Mouse (Mus musculus) heart, postnatal 4 days (tissue): ENCODE results near the gene Retreg1. TPM values are rescaled to one million over a fixed set of nuclear protein-coding genes. Genes with fewer than 3 reads are reported as not detected.
"Not testable (repeated sequence)": the region's sequence is repeated elsewhere in the genome, so short reads cannot be mapped to it uniquely, and the experiment has no call there.

Experiments
- DNase-seq: peaks from one replicate; pipeline ENCODE4 v3.0.0; 2021
- total RNA-seq, 2 experiments: library from RNA; stranded (reverse); gene quantifications; 2 replicates each; pipeline ENCODE4 v1.2.3; 2021

Retreg1 gene
- total RNA-seq, 2 experiments from 2014 or later: 112 to 141 TPM

DNA sequence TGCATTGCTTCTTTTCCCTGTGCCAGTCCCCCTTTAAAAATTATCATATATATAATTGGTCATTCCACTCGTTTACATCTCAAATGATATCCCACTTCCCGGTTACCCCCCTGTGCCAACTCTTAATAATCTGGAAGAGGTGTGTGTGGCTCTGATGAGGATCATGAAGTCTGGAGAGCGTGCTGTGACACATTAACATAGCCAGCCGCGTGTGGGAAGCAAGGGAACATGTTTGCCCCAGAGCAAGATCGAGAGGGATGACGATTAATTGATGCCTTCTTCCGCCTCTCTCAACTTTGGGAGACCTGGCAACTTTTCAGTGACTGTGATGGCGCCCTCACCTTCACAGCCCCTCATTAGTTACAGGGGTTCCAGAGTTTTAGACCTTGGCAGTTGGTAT lies 106.7 kb downstream of the Retreg1 start:
- no peak for DNase-seq

DNA sequence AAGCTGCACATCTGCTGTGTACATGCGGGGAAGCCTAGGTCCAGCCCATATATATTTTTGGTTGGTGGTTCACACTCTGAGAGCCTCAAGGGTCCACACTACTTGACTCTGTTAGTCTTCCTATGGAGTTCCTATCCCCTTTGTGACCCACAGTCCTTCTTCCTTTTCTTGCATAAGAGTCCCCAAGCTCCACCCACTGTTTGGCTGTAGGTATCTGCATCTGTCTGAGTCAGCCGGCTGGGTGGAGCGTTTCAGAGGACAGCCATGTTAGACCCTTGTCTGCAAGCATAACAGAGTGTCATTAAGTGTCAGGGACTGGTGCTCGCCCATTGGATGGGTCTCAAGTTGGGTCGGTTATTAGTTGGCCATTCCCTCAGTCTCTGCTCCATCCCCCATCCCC lies 107.6 kb downstream of the Retreg1 start:
- no peak for DNase-seq

- no peak for DNase-seq
Measured at GRCm38 (mm10) chr15:25951037-25951436, 108.1 kb downstream of the Retreg1 start.

DNA sequence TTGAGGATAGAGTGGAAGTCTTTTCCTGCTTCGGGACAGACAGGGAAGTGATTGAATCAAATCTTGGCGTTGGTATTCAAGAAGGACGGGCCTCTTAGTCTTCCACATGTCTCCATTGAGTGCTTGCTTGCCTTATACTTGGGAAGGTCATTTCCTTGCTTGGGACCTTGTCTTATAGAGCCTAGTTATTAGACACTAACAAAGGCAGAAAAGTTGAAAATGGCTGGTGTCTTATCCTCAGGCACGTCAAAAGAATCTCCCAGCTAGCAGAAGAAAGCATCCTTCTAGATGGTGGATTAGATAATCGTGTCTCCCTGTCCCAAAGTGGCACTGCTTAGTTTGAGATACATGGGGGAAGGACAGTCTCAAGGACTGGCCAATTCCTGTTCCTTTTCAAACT lies 113.0 kb downstream of the Retreg1 start:
- no peak for DNase-seq

GRCm38 (mm10) chr15:25956422-25957117 lies 113.6 kb downstream of the Retreg1 start:
- DNase-seq: no peak

GRCm38 (mm10) chr15:25957651-25958050 lies 114.7 kb downstream of the Retreg1 start:
- DNase-seq: no peak

DNA sequence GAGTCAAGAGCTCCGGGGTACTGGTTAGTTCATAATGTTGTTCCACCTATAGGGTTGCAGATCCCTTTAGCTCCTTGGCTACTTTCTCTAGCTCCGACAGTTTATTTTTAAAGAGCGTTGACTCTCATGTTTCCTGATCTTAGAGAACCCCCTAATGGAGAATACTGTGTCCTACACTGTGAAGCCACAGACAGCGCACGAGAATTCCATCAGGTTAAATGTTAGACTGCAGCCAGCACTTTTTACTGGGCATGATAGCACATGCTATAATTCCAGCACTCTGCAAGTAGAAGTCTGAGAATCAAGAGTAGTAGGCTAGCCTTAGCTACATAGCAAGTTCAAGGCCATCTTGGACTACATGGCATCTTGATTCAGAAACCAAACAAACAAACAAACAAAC lies 116.4 kb downstream of the Retreg1 start:
- DNase-seq: no peak

- no peak for DNase-seq
Measured at GRCm38 (mm10) chr15:25960231-25960630, 117.3 kb downstream of the Retreg1 start.

DNA sequence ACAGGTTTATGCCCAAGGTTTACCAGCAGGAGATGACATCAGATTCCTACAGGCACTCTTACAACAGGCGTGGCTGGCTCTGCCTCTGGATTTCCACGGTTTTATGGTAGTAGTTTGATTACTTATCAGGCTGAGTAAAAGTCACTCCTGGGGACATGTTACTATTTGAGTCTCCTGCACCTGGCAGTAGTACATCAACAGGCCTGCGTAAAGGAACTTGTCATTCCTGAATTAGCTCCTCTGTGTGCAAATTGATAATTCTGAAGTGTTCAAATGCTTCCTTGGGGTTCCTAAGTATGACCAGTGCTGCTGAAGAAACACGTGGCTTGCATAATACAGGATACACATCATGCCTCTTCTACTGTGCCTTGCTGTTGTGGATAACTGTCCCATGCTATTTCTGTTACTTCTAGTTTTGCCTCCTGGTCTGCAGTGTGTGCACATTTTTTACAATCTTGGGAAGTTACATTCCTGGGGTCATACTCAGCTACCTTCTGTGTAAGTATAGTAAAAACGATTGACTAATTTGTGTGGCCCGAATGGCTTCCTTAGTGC lies 123.3 kb downstream of the Retreg1 start:
- no peak for DNase-seq

DNA sequence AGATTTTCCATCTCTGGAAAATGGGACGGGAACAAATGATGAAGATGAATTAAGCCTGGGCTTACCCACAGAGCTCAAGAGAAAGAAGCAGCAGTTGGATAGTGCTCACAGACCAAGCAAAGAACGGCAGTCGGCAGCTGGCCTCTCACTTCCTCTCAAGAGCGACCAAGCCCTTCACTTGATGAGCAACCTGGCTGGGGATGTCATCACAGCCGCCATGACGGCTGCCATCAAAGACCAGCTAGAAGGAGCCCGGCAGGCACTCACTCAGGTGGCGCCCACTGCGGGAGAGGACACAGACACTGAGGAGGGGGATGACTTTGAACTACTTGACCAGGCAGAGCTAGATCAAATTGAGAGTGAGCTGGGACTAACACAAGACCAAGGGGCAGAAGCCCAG lies 128.6 kb downstream of the Retreg1 start:
- DNase-seq: no peak

DNA sequence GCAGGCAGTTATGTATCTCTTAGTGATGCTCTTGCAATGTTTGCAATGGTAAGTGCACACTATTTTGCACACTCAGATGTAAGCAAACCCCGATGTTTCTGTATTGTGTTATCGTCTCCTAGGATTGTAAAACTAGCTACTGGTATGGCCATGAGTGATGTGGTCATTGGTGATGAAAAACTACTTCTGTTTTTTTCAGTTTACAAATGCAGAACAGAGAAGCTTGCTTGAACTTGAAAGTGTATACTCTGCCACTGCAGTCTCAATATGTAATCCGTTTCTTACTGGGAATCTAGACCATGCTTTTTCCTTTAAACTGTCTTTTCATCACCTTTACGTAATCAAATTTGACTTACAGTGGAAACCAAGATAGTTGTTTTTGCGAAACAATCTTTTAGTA lies 129.8 kb downstream of the Retreg1 start:
- no peak for DNase-seq

DNA sequence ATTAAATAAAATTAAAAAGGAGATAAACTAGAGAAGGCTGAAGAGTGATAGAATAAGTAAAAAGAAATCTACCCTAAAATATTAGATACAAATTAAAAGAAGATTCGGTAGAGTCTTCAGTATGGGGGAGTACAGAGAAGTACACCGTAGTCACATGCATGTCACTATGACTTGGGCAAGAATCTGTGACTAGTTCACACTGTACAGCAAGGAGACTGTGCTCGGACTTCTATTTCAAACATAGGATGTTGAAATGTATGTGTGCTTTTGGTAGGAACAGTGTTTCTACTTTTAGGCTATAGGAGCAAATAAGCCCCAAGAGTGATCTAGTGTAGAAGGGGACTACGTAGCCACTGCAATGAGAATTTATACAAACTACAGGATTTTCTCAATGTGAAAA lies 131.4 kb downstream of the Retreg1 start:
- DNase-seq: no peak

DNA sequence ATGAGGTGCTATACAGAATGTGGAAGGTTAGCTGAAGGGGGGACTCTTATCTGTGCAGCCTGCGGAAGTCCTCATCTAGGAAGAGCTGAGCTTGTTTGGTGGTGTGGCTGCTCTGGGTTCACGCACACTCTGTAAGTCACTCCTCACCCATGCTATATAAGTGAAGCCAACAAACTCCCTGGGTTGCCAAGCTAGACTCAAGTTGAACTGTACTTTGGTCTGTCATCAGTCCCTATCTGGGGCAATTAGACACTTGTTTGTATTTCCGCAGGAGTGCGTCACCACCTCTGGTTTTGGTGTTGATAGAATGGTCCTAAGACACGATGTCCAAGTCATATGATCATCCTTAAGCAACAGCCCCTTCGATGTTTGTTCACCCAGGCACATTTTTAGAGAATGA lies 132.8 kb downstream of the Retreg1 start:
- DNase-seq: no peak

- DNase-seq: not testable (repeated sequence)
Measured at GRCm38 (mm10) chr15:25983614-25984013, 140.6 kb downstream of the Retreg1 start.

DNA sequence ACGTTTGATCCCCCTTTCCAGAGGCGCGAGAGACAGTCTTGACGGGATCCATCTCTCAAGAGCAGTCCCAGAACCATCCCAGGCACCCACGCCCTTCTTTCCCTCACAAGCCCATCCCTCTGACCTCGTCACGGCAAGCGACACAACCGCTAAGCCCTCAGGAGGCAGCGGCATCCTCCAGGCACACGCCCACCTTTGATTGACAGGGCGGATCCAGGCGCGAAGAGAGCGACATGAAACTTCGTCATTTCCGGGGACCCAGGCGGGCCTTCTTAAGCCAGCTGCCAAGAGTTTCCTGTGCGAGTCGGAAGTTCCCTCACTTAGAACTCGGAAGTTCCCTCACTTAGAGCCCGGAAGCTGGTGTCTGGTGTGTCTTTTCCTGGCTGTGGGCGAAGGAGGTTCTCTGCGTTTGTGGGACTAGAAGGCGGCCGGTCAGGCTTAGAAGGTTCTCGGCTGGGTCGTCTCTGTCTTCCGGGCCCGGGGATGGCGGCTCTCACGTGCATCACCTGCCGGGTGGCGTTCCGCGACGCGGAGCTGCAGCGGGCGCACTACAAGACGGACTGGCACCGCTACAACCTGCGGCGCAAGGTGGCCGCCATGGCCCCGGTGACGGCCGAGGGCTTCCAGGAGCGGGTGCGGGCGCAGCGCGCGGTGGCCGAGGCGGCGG lies 141.2 kb downstream of the Retreg1 start, which contains the start of gene Zfp622:
Zfp622 (plus strand) TSS at position 300 of the 667 bp plus-strand sequence.
- peak; percentile 95 for DNase-seq

DNA sequence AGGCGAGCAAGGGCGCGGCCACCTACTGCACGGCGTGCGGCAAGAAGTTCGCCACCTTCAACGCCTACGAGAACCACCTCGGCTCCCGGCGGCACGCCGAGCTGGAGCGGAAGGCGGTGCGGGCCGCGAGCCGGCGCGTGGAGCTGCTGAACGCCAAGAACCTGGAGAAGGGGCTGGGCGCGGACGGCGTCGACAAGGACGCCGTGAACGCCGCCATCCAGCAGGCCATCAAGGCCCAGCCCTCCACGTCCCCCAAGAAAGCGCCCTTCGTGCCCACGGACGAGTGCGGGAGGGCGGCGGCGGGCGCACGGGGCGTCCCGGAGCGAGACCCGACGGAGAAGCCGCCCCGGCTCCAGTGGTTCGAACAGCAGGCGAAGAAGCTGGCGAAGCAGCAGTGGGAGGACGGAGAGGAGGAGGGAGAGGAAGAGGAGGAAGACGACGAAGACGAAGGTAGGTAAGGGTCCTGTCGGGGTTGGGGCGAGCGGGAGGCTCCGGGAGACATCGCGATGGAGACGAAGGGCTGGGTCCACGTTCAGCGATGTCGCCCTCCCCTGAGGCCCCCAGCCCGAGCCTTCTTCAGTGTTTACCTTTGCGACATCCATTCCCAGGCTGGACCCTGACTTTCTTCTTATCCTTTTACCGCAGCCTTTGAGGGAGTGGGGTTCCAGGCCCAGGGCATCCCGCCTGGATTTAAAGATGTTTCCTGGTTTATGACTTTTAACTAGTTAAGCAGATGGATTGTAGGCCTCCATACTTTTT lies 141.9 kb downstream of the Retreg1 start:
- DNase-seq: no peak

GRCm38 (mm10) chr15:25992992-25993727 lies 150.2 kb downstream of the Retreg1 start:
- peak; percentile 64 for DNase-seq

- no peak for DNase-seq
Measured at GRCm38 (mm10) chr15:25995521-25995920, 152.5 kb downstream of the Retreg1 start.

DNA sequence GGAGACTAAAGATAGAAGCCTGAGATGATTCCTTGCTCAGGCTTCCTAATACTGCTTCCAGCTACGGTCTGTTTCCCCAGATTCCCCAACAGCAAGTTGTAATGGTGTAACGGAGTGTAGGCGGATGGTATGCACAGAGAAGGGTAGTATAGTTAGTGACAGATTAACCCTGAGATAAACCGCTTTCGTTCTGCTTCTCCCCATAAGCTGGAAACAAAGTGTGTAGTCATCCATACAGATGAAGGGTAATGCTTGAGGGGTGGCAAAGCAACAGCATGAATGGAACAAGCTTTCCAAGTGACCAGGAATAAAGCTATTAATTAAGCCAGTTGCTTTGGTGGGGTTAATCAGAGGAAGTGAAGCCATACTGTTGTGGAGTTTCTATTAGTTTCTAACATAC lies 156.6 kb downstream of the Retreg1 start:
- DNase-seq: not testable (repeated sequence)

DNA sequence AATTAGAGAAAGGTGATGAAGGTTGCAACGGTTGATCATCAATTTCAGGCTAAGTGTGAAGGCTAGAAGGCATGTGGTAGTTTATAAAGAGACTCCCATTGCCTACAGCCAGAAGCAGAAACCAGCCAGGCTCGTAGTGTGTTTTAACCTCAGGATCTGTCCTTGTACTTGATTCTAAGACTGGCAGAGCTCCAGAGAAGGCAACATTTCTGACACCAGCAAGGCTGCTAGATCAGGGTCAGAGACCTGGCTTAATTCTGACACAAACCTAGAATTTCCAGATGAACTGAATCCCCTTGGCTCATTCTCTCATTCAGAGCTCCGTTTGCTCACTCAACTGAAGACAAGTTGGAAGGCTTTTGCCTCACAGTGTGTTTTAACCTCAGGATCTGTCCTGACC lies 165.6 kb downstream of the Retreg1 start:
- DNase-seq: no peak

DNA sequence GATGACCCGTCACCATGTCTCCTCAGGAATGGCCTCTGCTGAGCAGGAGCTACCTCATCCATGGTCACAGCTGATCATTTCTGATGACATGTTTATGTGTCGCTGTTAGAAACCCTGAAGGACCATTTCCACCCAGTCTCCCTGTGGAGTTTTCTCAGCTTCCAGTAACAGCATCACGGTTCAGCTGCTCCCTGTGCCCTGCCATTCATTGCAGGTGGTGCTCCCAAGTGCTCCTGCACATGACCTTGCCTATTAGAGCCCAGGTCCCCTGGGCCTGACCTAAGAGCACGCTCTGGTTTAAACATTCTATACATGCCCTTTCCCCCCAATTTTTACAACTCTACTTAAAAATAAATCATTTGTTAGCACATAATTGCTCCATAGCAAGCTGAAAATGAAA lies 169.9 kb downstream of the Retreg1 start:
- DNase-seq: no peak

DNA sequence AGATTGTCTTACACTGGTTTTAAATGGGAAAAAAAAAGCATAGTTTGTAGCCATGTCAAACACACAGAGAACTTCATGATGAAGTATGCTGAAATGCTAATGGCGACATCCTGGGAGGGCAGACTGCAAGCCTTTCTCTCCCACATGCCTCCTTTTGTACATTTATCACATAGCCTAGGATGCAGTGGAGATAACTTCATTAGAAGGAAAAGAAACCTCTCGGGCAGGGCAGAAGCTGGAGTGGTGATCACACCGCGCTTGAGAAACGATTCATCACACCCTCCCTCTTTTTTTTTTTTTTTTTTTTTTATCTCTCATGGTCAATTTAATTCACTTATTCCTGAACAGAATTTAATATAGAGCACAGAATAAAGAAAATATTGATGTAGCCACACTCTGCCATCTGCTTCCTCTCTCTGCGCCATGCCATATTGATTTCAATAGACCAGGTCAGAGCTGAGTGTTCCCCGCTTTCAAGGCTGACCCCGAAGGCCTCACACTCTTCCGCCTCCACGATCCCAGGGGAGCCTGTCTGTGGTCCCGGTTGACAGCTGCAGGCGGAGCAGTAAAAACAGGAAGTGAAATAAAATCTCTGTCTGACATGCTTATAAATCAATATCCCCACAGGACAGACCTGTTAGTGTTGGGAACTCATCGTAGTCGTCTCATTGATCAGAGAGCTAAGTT lies 173.1 kb downstream of the Retreg1 start:
- peak; percentile 35 for DNase-seq
